Mouse (Mus musculus) ES-E14 (cell line): ENCODE data around the gene Gm17555. TPM values are rescaled to one million over a fixed set of nuclear protein-coding genes. Genes with fewer than 3 reads are reported as not detected.

ENCODE experiments used
- DNase-seq: peaks from one replicate; pipeline ENCODE4 v3.0.0-alpha.2; 2013; ENCODE audit warnings: low read depth, low spot score
- H3K27ac ChIP-seq: 2 replicates; pipeline ENCODE4 v1.5.1; 2012; ENCODE audit warnings: low read depth, mild to moderate bottlenecking, low read length, moderate library complexity, mixed read lengths; ENCODE audit not compliant: poor library complexity, insufficient read depth, severe bottlenecking
- H3K36me3 ChIP-seq: 2 replicates; pipeline ENCODE4 v1.6.1; 2012; ENCODE audit warnings: mild to moderate bottlenecking, low read length, moderate library complexity, mixed read lengths; ENCODE audit not compliant: control insufficient read depth, poor library complexity, insufficient read depth, severe bottlenecking
- H3K4me1 ChIP-seq, 2 experiments: fragments of 150-350 bp in 1 of 2; sonication (generic) in 1 of 2; 2 replicates each; pipeline ENCODE4 v1.6.1; 2012; ENCODE audit warnings: low read length in 2 of 2, mild to moderate bottlenecking in 1 of 2, mixed read lengths in 1 of 2; ENCODE audit not compliant: control insufficient read depth in 2 of 2, insufficient read depth in 2 of 2, poor library complexity in 1 of 2
- H3K4me3 ChIP-seq, 2 experiments: fragments of 150-350 bp in 1 of 2; sonication (generic) in 1 of 2; 2 replicates each; pipeline ENCODE4 v1.5.1; 2012; ENCODE audit warnings: low read length in 2 of 2, low read depth in 1 of 2, mild to moderate bottlenecking in 1 of 2, mixed read lengths in 1 of 2; ENCODE audit not compliant: insufficient read depth in 1 of 2, poor library complexity in 1 of 2, severe bottlenecking in 1 of 2
- H3K9ac ChIP-seq: 2 replicates; pipeline ENCODE4 v1.6.1; 2012; ENCODE audit warnings: low read depth, mild to moderate bottlenecking, low read length, mixed read lengths; ENCODE audit not compliant: poor library complexity, insufficient read depth, severe bottlenecking
- H3K9me3 ChIP-seq: fragments of 150-350 bp; sonication (generic); 2 replicates; pipeline ENCODE4 v1.6.1; 2012; ENCODE audit warnings: low read depth, mild to moderate bottlenecking, low read length; ENCODE audit not compliant: control insufficient read depth, insufficient read depth
- CHD2 ChIP-seq: IDR thresholded peaks from 2 replicates; pipeline ENCODE4 v1.6.1; 2014; ENCODE audit warnings: mild to moderate bottlenecking, low read depth, low read length, inconsistent platforms
- HCFC1 ChIP-seq: IDR thresholded peaks from 2 replicates; pipeline ENCODE4 v1.6.1; 2012; ENCODE audit warnings: low read length, inconsistent platforms, borderline replicate concordance; ENCODE audit not compliant: insufficient read depth
- MAFK ChIP-seq: IDR thresholded peaks from 2 replicates; pipeline ENCODE4 v1.6.1; 2014; ENCODE audit warnings: mild to moderate bottlenecking, low read depth, low read length, inconsistent platforms; ENCODE audit not compliant: insufficient read depth
- ZC3H11A ChIP-seq: IDR thresholded peaks from 2 replicates; pipeline ENCODE4 v1.6.1; 2012; ENCODE audit warnings: low read depth, mild to moderate bottlenecking, inconsistent platforms, low read length, borderline replicate concordance
- in situ Hi-C, 2 experiments: fragments of 600-800 bp; cut with MboI; formaldehyde crosslinking; loops; one replicate each; pipeline ENCODE4 v1.15.1; 2025; ENCODE audit warnings: low sequenced_read_pairs in 2 of 2, inconsistent platforms in 1 of 2; ENCODE audit not compliant: unreplicated experiment in 2 of 2
- total RNA-seq: library from RNA; depleted of rRNA; stranded (reverse); fragments of 300-350 nt; gene quantifications from 2 replicates; pipeline ENCODE4 v1.2.3, GENCODE M21; 2012; rRNA removed

Gene Gm17555
- total RNA-seq, 1 experiment = not detected

GRCm38 (mm10) chr2:126252211-126252610 is 37.3 kb downstream of the Gm17555 start:
- Histone ChIP-seq H3K4me1 (no peaks in the 10 kb centered on the region), H3K27ac (no peak overlapping the region), H3K9me3 (no peaks in the 10 kb centered on the region), H3K36me3 (no peaks in the 10 kb centered on the region), H3K4me3 (no peak overlapping the region), H3K9ac (no peak overlapping the region)
- in situ Hi-C loops = no loop called here
- no peak for DNase-seq
- TF ChIP-seq HCFC1 (no peak), ZC3H11A (no peak), MAFK (no peak), CHD2 (no peak)

Other genes starting within 250 kb of the Gm17555 start
- gene Fgf7, start 180.4 kb upstream of the Gm17555 start, total RNA-seq = 0.09 and 0.26 TPM in 2 replicates
- gene Fam227b, start 63.1 kb upstream of the Gm17555 start, total RNA-seq = not detected in 2 replicates
- gene Dtwd1, start 63.0 kb upstream of the Gm17555 start, total RNA-seq = 9.7 and 10.7 TPM in 2 replicates